Mouse (Mus musculus): ENCODE measurements around the gene Vmn1r183. TPM values are rescaled to one million over a fixed set of nuclear protein-coding genes. Genes with fewer than 3 reads are reported as not detected.

Vmn1r183 gene
- not detected for polyA plus RNA-seq (2014; fragmentation: Illumina TruSeq; extraction: RNeasy Lipid Tissue Mini Kit (QIAGEN cat#74804))

DNA sequence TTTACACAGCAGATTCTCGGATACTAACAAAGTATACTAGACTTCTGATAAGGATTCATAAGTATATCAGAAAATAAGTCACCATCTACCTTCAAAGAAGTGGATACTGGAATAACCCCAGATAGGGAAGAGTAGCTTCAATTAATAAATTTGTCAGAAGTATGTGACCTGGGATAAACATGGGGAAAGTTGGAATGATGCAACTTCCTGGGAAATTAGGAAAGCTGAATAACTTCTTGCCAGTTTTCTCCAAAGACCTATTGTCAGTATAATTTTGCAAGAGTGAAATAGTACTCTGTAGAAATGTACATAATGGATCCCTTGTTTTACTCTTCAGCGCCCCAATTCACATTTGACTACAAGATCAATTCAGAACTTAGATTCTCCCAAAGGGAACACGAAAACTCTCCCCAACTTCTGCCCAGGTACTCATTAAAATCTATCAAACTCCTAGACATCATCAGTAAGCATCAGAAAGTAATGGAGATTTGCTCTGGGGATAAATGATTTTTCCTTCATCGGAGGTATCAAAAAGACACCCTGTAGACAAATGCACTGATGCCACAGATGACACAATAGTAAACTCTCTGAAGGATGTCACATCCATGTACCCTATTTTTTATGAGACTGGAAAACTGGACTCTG lies at the start of gene Vmn1r183:
Vmn1r183 (plus strand) TSS at position 595 of the 645 bp plus-strand sequence.

DNA sequence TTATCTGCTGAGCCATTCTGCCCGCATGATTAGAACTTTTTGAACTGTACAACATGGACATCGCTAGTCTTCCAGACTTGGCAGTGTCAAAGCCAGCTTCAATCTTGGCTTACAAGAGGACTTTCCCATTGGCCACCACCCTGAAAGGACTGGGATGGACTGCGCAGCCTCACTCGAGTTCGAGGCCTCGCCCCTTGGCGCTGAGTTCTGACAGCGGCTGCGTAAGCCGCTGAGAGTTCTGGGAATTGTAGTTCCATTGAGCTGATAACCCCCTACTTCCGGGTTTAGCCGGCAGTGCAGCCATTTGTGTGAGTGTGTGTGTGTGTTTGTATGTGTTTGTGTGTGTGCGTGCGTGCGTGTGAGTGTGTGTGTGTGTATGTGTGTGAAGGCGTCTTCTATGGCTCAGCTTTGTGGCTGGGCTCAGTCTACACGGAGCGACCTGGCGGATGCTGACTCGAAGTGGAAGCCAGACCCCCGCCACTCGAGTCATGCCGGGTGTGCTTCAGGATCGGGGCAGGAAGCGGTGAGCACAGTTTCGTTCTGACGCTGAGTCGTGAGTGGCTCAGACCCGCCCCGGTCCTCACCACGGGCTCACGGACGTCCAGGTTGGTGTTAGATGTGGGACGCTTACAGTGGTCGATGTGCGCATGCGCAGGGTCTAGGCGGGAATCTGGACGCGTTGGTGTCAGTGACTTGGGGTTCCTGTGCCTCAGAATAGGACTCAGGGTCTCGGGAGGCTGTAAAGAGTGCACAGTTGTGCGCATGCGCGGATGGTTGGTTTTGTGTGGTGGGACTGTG lies 28.8 kb downstream of the Vmn1r183 start, which contains the start of gene Zfp180:
Zfp180 (plus strand) TSS at position 291 of the 798 bp plus-strand sequence.

GRCm38 (mm10) chr7:24112156-24112856 lies 59.3 kb downstream of the Vmn1r183 start, which contains the start of gene Zfp112:
Gene Zfp112 (plus strand): TSS chr7:24112314.

Other genes with a start within 250 kb of the Vmn1r183 start
- gene Vmn1r175, start 242.6 kb upstream of the Vmn1r183 start, polyA plus RNA-seq (2014; fragmentation: Illumina TruSeq; extraction: RNeasy Lipid Tissue Mini Kit (QIAGEN cat#74804)): not detected
- not detected for gene Vmn1r176, start 215.9 kb upstream of the Vmn1r183 start, polyA plus RNA-seq (2014; fragmentation: Illumina TruSeq; extraction: RNeasy Lipid Tissue Mini Kit (QIAGEN cat#74804))
- not detected for gene Vmn1r177, start 186.8 kb upstream of the Vmn1r183 start, polyA plus RNA-seq (2014; fragmentation: Illumina TruSeq; extraction: RNeasy Lipid Tissue Mini Kit (QIAGEN cat#74804))
- gene Vmn1r178, start 161.2 kb upstream of the Vmn1r183 start, polyA plus RNA-seq (2014; fragmentation: Illumina TruSeq; extraction: RNeasy Lipid Tissue Mini Kit (QIAGEN cat#74804)): not detected
- not detected for gene Vmn1r179, start 126.3 kb upstream of the Vmn1r183 start, polyA plus RNA-seq (2014; fragmentation: Illumina TruSeq; extraction: RNeasy Lipid Tissue Mini Kit (QIAGEN cat#74804))
- not detected for gene Vmn1r180, start 102.6 kb upstream of the Vmn1r183 start, polyA plus RNA-seq (2014; fragmentation: Illumina TruSeq; extraction: RNeasy Lipid Tissue Mini Kit (QIAGEN cat#74804))
- not detected for gene Vmn1r181, start 78.6 kb upstream of the Vmn1r183 start, polyA plus RNA-seq (2014; fragmentation: Illumina TruSeq; extraction: RNeasy Lipid Tissue Mini Kit (QIAGEN cat#74804))
- not detected for gene V1rd19, start 51.6 kb upstream of the Vmn1r183 start, polyA plus RNA-seq (2014; fragmentation: Illumina TruSeq; extraction: RNeasy Lipid Tissue Mini Kit (QIAGEN cat#74804))
- gene Zfp180, start 28.7 kb downstream of the Vmn1r183 start, polyA plus RNA-seq (2014; fragmentation: Illumina TruSeq; extraction: RNeasy Lipid Tissue Mini Kit (QIAGEN cat#74804)): 10.1 TPM
- gene Zfp112, start 59.1 kb downstream of the Vmn1r183 start, polyA plus RNA-seq (2014; fragmentation: Illumina TruSeq; extraction: RNeasy Lipid Tissue Mini Kit (QIAGEN cat#74804)): 1.4 TPM
- gene Zfp235, start 80.9 kb downstream of the Vmn1r183 start, polyA plus RNA-seq (2014; fragmentation: Illumina TruSeq; extraction: RNeasy Lipid Tissue Mini Kit (QIAGEN cat#74804)): 4.8 TPM
- 2.3 TPM for gene Zfp114, start 121.8 kb downstream of the Vmn1r183 start, polyA plus RNA-seq (2014; fragmentation: Illumina TruSeq; extraction: RNeasy Lipid Tissue Mini Kit (QIAGEN cat#74804))
- 14.2 TPM for gene Zfp111, start 158.2 kb downstream of the Vmn1r183 start, polyA plus RNA-seq (2014; fragmentation: Illumina TruSeq; extraction: RNeasy Lipid Tissue Mini Kit (QIAGEN cat#74804))
- gene Zfp109, start 184.3 kb downstream of the Vmn1r183 start, polyA plus RNA-seq (2014; fragmentation: Illumina TruSeq; extraction: RNeasy Lipid Tissue Mini Kit (QIAGEN cat#74804)): 5.6 TPM
- 7.8 TPM for gene Zfp108, start 201.5 kb downstream of the Vmn1r183 start, polyA plus RNA-seq (2014; fragmentation: Illumina TruSeq; extraction: RNeasy Lipid Tissue Mini Kit (QIAGEN cat#74804))
- 3.8 TPM for gene Zfp93, start 217.2 kb downstream of the Vmn1r183 start, polyA plus RNA-seq (2014; fragmentation: Illumina TruSeq; extraction: RNeasy Lipid Tissue Mini Kit (QIAGEN cat#74804))
- gene Zfp61, start 248.0 kb downstream of the Vmn1r183 start, polyA plus RNA-seq (2014; fragmentation: Illumina TruSeq; extraction: RNeasy Lipid Tissue Mini Kit (QIAGEN cat#74804)): 11.3 TPM